Comparison of ENCODE assay signal across 9 mouse cellular contexts in genomic region chr12:3641931-3642330, GRCm38 (mm10).
DNase-seq lines count a peak whose midpoint lies in the region; ATAC-seq lines count a peak whose summit lies in the region.
"Had no signal": no experiment of that assay in that cellular context is flagged by ENCODE, and none has a peak within 500 bp of the region (broad histone marks: within the 10 kb centered on the region; RNA-seq: fewer than 3 reads in every experiment).

No protein-coding gene starts in this region.

- no peak overlapping the region for H3K4me3 ChIP-seq in midbrain, embryonic 16.5 days (ENCODE audit: low read depth, low read length)
- H3K4me3 ChIP-seq: embryonic facial prominence, embryonic 12.5 days had no signal

- 0 out of 2 replicates have a peak, but pooled peaks have one; percentile 47 for ATAC-seq in megakaryocyte, adult 5-6 weeks (ENCODE audit: poor library complexity, severe bottlenecking)
- no peak for ATAC-seq in midbrain, embryonic 16.5 days

- H3K4me1 ChIP-seq in midbrain, embryonic 16.5 days (ENCODE audit: control insufficient read depth, insufficient read depth, low read length), result no peaks in the 10 kb centered on the region
- H3K4me1 ChIP-seq: embryonic facial prominence, embryonic 12.5 days had no signal

- WGBS in midbrain, embryonic 16.5 days, result 50% methylated on average over 3 of the region's 3 CpGs

- H3K9me3 ChIP-seq in midbrain, embryonic 16.5 days (replicated peaks; ENCODE audit: control insufficient read depth, low read length, poor library complexity, severe bottlenecking), result no peaks in the 10 kb centered on the region
- H3K9me3 ChIP-seq: embryonic facial prominence, embryonic 12.5 days had no signal

- H3K27ac ChIP-seq in midbrain, embryonic 16.5 days (ENCODE audit: low read length), result no peak overlapping the region
- H3K27ac ChIP-seq: embryonic facial prominence, embryonic 12.5 days had no signal

- H3K36me3 ChIP-seq in midbrain, embryonic 16.5 days (ENCODE audit: control insufficient read depth, insufficient read depth, low read length), result no peaks in the 10 kb centered on the region
- H3K36me3 ChIP-seq: embryonic facial prominence, embryonic 12.5 days had no signal

- H3K4me2 ChIP-seq in midbrain, embryonic 16.5 days (ENCODE audit: low read length), result no peak overlapping the region
- H3K4me2 ChIP-seq: embryonic facial prominence, embryonic 12.5 days had no signal

- peak; percentile 40 for DNase-seq in kidney, adult 9 months
- no peak for DNase-seq in kidney, adult 11 months
- peak; percentile 26 for DNase-seq in MEL-GATA-1-ER (ENCODE audit: extremely low read depth, low read depth)
- peak; percentile 25 for DNase-seq in embryo, embryonic 11 days
- no peak for DNase-seq in layer of hippocampus, postnatal 10 days (ENCODE audit: low spot score in 2 of 2)
- DNase-seq in urinary bladder, adult 2 months (ENCODE audit: low spot score), result no peak

- no peak overlapping the region for H3K9ac ChIP-seq in midbrain, embryonic 16.5 days (ENCODE audit: low read depth, low read length)
- H3K9ac ChIP-seq: embryonic facial prominence, embryonic 12.5 days had no signal

- H3K27me3 ChIP-seq in midbrain, embryonic 16.5 days (ENCODE audit: control insufficient read depth, insufficient read depth, low read depth, low read length), result no peaks in the 10 kb centered on the region
- H3K27me3 ChIP-seq: embryonic facial prominence, embryonic 12.5 days had no signal

Comparison
In these comparisons a context has a peak if more than half of its experiments do, and no peak if none do; other contexts are left out.
1. DNase-seq: peak in kidney, adult 9 months (single experiment), MEL-GATA-1-ER (single experiment) and embryo, embryonic 11 days (single experiment); none in kidney, adult 11 months (single experiment), layer of hippocampus, postnatal 10 days (0 of 2) and urinary bladder, adult 2 months (single experiment).